Mouse (Mus musculus) limb, embryonic 11.5 days (tissue): ENCODE results near the gene Zfp316. TPM values are rescaled to one million over a fixed set of nuclear protein-coding genes. Genes with fewer than 3 reads are reported as not detected.

Source experiments
- ATAC-seq: fragments of 200-750 bp; cut with Nextera tagmentation; 2 replicates; pipeline ENCODE4 v1.8.0; 2017; ENCODE audit warnings: low read depth; ENCODE audit not compliant: insufficient number of reproducible peaks, low FRiP score, low TSS enrichment
- DNase-seq: peaks from one replicate; pipeline ENCODE4 v3.0.0-alpha.2; 2015; ENCODE audit warnings: low spot score
- H3K27ac ChIP-seq: fragments of 300-500 bp; sonication (generic); replicated peaks from 2 replicates; pipeline ENCODE4 v1.5.1; 2014; ENCODE audit warnings: low read depth, mild to moderate bottlenecking, low read length
- H3K27me3 ChIP-seq: fragments of 300-500 bp; sonication (generic); 2 replicates; pipeline ENCODE4 v1.6.1; 2014; ENCODE audit warnings: mild to moderate bottlenecking, low read length, mixed read lengths; ENCODE audit not compliant: control insufficient read depth, insufficient read depth
- H3K36me3 ChIP-seq: fragments of 300-500 bp; sonication (generic); 2 replicates; pipeline ENCODE4 v1.6.1; 2014; ENCODE audit warnings: mild to moderate bottlenecking, low read length, moderate library complexity, mixed read lengths; ENCODE audit not compliant: control insufficient read depth, insufficient read depth
- H3K4me1 ChIP-seq: fragments of 300-500 bp; sonication (generic); 2 replicates; pipeline ENCODE4 v1.6.1; 2014; ENCODE audit warnings: low read length, mixed read lengths; ENCODE audit not compliant: control insufficient read depth, insufficient read depth
- H3K4me2 ChIP-seq: fragments of 300-500 bp; sonication (generic); 2 replicates; pipeline ENCODE4 v1.6.1; 2014; ENCODE audit warnings: low read depth, mild to moderate bottlenecking, moderate library complexity; ENCODE audit not compliant: severe bottlenecking
- H3K4me3 ChIP-seq: fragments of 300-500 bp; sonication (generic); 2 replicates; pipeline ENCODE4 v1.5.1; 2014; ENCODE audit warnings: low read depth, low read length
- H3K9ac ChIP-seq: fragments of 300-500 bp; sonication (generic); 2 replicates; pipeline ENCODE4 v1.6.1; 2014; ENCODE audit warnings: mild to moderate bottlenecking, low read length
- H3K9me3 ChIP-seq: fragments of 300-500 bp; sonication (generic); 2 replicates; pipeline ENCODE4 v1.6.1; 2016; ENCODE audit warnings: low read length; ENCODE audit not compliant: control insufficient read depth
- WGBS: fragments of 180-500 bp; shearing (Covaris S2); extraction: QIAGEN DNeasy Blood & Tissue Kit; methylation state at CpG from one replicate; pipeline ENCODE4 v1.1.7; 2014; 5-methylcytosine and 5-hydroxymethylcytosine counted together
- polyA plus RNA-seq: library from polyadenylated mRNA; unstranded; fragments of >200 nt; fragmentation: Nextera tagmentation; extraction: Ambion mirVana; gene quantifications from 2 replicates; pipeline ENCODE4 v1.2.1, GENCODE M21; 2014

Gene Zfp316
- polyA plus RNA-seq, 1 experiment from 2014 or later, result 2.0 TPM

GRCm38 (mm10) chr5:143272540-143273330, 2.9 kb upstream of the Zfp316 start:
- ATAC-seq (no peak), DNase-seq (no peak)
- no peaks in the 10 kb centered on the region for H3K27me3 ChIP-seq
- WGBS, result 91% methylated on average over 16 of the region's 16 CpGs
- H3K9me3 ChIP-seq, result no peaks in the 10 kb centered on the region
- H3K4me3 ChIP-seq, result no peak overlapping the region
- no peaks in the 10 kb centered on the region for H3K36me3 ChIP-seq
- H3K4me2 ChIP-seq, result no peak overlapping the region
- H3K4me1 ChIP-seq, result 0 out of 2 replicates have a peak, but pooled peaks cover 5% of the 10 kb centered on the region
- H3K9ac ChIP-seq, result no peak overlapping the region
- H3K27ac ChIP-seq, result no peak overlapping the region

- no peaks in the 10 kb centered on the region for H3K27me3 ChIP-seq
- no peak for ATAC-seq
- H3K4me2 ChIP-seq, result no peak overlapping the region
- DNase-seq, result no peak
- H3K9ac ChIP-seq, result no peak overlapping the region
- H3K27ac ChIP-seq, result no peak overlapping the region
- H3K36me3 ChIP-seq, result no peaks in the 10 kb centered on the region
- 0 out of 2 replicates have a peak, but pooled peaks cover 5% of the 10 kb centered on the region for H3K4me1 ChIP-seq
- WGBS, result 75% methylated on average over 3 of the region's 3 CpGs
- H3K9me3 ChIP-seq, result no peaks in the 10 kb centered on the region
- H3K4me3 ChIP-seq, result no peak overlapping the region
Measured at GRCm38 (mm10) chr5:143272108-143272507, 2.3 kb upstream of the Zfp316 start.

GRCm38 (mm10) chr5:143271642-143272041, 1.8 kb upstream of the Zfp316 start:
- WGBS, result 89% methylated on average over 6 of the region's 6 CpGs
- no peak for ATAC-seq

GRCm38 (mm10) chr5:143270151-143270519, 313 bp upstream of the Zfp316 start:
- no peak for DNase-seq
- Histone ChIP-seq H3K4me3 (peak overlapping the region; percentile 79), H3K27me3 (no peaks in the 10 kb centered on the region), H3K27ac (no peak overlapping the region), H3K36me3 (no peaks in the 10 kb centered on the region), H3K4me1 (0 out of 2 replicates have a peak, but pooled peaks cover 5% of the 10 kb centered on the region), H3K9ac (peak overlapping the region; percentile 86), H3K4me2 (peak overlapping the region; percentile 92), H3K9me3 (no peaks in the 10 kb centered on the region)
- ATAC-seq, result no peak; the same call in 1 of the 2 replicates
- WGBS, result 4% methylated on average over 12 of the region's 12 CpGs

More at GRCm38 (mm10) chr5:143271642-143272041, 1.8 kb upstream of the Zfp316 start:
- Histone ChIP-seq H3K4me1 (0 out of 2 replicates have a peak, but pooled peaks cover 5% of the 10 kb centered on the region), H3K9me3 (no peaks in the 10 kb centered on the region), H3K27me3 (no peaks in the 10 kb centered on the region), H3K4me3 (no peak overlapping the region), H3K4me2 (no peak overlapping the region), H3K27ac (no peak overlapping the region), H3K9ac (no peak overlapping the region), H3K36me3 (no peaks in the 10 kb centered on the region)
- no peak for DNase-seq

- DNase-seq (no peak), ATAC-seq (peak; percentile 33; the same call in 1 of the 2 replicates)
- H3K9me3 ChIP-seq, result no peaks in the 10 kb centered on the region
- H3K4me1 ChIP-seq, result 0 out of 2 replicates have a peak, but pooled peaks cover 5% of the 10 kb centered on the region
- peak overlapping the region; percentile 79 for H3K4me3 ChIP-seq
- no peaks in the 10 kb centered on the region; the same call in 1 of the 2 replicates for H3K36me3 ChIP-seq
- no peaks in the 10 kb centered on the region for H3K27me3 ChIP-seq
- WGBS, result 28% methylated on average over 8 of the region's 8 CpGs
- peak overlapping the region; percentile 92 for H3K4me2 ChIP-seq
- H3K27ac ChIP-seq, result no peak overlapping the region
- peak overlapping the region; percentile 86 for H3K9ac ChIP-seq
Measured at GRCm38 (mm10) chr5:143268985-143269362, 848 bp downstream of the Zfp316 start.

GRCm38 (mm10) chr5:143266794-143267193, 3.0 kb downstream of the Zfp316 start:
- Histone ChIP-seq H3K27me3 (no peaks in the 10 kb centered on the region), H3K9me3 (no peaks in the 10 kb centered on the region), H3K27ac (no peak overlapping the region), H3K4me2 (no peak overlapping the region), H3K4me1 (0 out of 2 replicates have a peak, but pooled peaks cover 5% of the 10 kb centered on the region), H3K4me3 (no peak overlapping the region), H3K9ac (no peak overlapping the region), H3K36me3 (peaks cover 2% of the 10 kb centered on the region; the same call in 1 of the 2 replicates)
- no peak for ATAC-seq
- WGBS, result 88% methylated on average over 6 of the region's 6 CpGs
- no peak for DNase-seq

- H3K4me2 ChIP-seq, result no peak overlapping the region
- peaks cover 3% of the 10 kb centered on the region; the same call in 1 of the 2 replicates for H3K36me3 ChIP-seq
- H3K4me1 ChIP-seq, result 0 out of 2 replicates have a peak, but pooled peaks cover 2% of the 10 kb centered on the region
- H3K27me3 ChIP-seq, result no peaks in the 10 kb centered on the region
- DNase-seq (no peak), ATAC-seq (no peak)
- no peak overlapping the region for H3K9ac ChIP-seq
- H3K9me3 ChIP-seq, result no peaks in the 10 kb centered on the region
- no peak overlapping the region for H3K4me3 ChIP-seq
- no peak overlapping the region for H3K27ac ChIP-seq
- 52% methylated on average over 1 of the region's 1 CpGs for WGBS
Measured at GRCm38 (mm10) chr5:143265409-143265808, 4.4 kb downstream of the Zfp316 start.

GRCm38 (mm10) chr5:143264689-143265088, 5.1 kb downstream of the Zfp316 start:
- H3K27me3 ChIP-seq, result no peaks in the 10 kb centered on the region
- WGBS, result 91% methylated on average over 10 of the region's 10 CpGs
- H3K9ac ChIP-seq, result no peak overlapping the region
- ATAC-seq, result no peak
- H3K36me3 ChIP-seq, result peaks cover 4% of the 10 kb centered on the region; the same call in 1 of the 2 replicates
- no peak for DNase-seq
- H3K4me2 ChIP-seq, result no peak overlapping the region
- no peak overlapping the region for H3K27ac ChIP-seq
- H3K9me3 ChIP-seq, result no peaks in the 10 kb centered on the region
- no peak overlapping the region for H3K4me3 ChIP-seq
- H3K4me1 ChIP-seq, result no peaks in the 10 kb centered on the region
